Mouse (Mus musculus): ENCODE results near the gene Ncln. TPM values are rescaled to one million over a fixed set of nuclear protein-coding genes. Genes with fewer than 3 reads are reported as not detected.

Gene Ncln
- polyA plus RNA-seq, 1 experiment from 2014 or later: 39.4 TPM

GRCm38 (mm10) chr10:81491018-81491417 lies 5.2 kb downstream of the Ncln start:
- no peak for DNase-seq (ENCODE audit: low spot score)

GRCm38 (mm10) chr10:81489941-81490340 lies 6.3 kb downstream of the Ncln start:
- no peak for DNase-seq (ENCODE audit: low spot score)

GRCm38 (mm10) chr10:81488081-81488480 lies 8.1 kb downstream of the Ncln start:
- no peak for DNase-seq (ENCODE audit: low spot score)

GRCm38 (mm10) chr10:81486496-81486895 lies 9.7 kb downstream of the Ncln start:
- DNase-seq (ENCODE audit: low spot score): no peak

GRCm38 (mm10) chr10:81485479-81486018 lies 10.6 kb downstream of the Ncln start:
- no peak for DNase-seq (ENCODE audit: low spot score)

GRCm38 (mm10) chr10:81485060-81485449 lies 11.1 kb downstream of the Ncln start:
- DNase-seq (ENCODE audit: low spot score): peak; percentile 56

- no peak for DNase-seq (ENCODE audit: low spot score)
These were observed 11.6 kb downstream of the Ncln start for GRCm38 (mm10) chr10:81484441-81485059.

GRCm38 (mm10) chr10:81483983-81484382 lies 12.2 kb downstream of the Ncln start:
- DNase-seq (ENCODE audit: low spot score): peak; percentile 61

- peak; percentile 61 for DNase-seq (ENCODE audit: low spot score)
These were observed 13.7 kb downstream of the Ncln start, which contains the start of gene Celf5 for GRCm38 (mm10) chr10:81482533-81482889. TSS of gene Celf5 (minus strand) at chr10:81482709.

- no peak for DNase-seq (ENCODE audit: low spot score)
These were observed 14.3 kb downstream of the Ncln start for GRCm38 (mm10) chr10:81481605-81482532.

- DNase-seq (ENCODE audit: low spot score): no peak
These were observed 21.7 kb downstream of the Ncln start for GRCm38 (mm10) chr10:81474461-81474860.

- peak; percentile 75 for DNase-seq (ENCODE audit: low spot score)
These were observed 23.2 kb downstream of the Ncln start for GRCm38 (mm10) chr10:81473003-81473451.

GRCm38 (mm10) chr10:81472403-81473002 lies 23.7 kb downstream of the Ncln start:
- DNase-seq (ENCODE audit: low spot score): no peak

GRCm38 (mm10) chr10:81470454-81470853 lies 25.7 kb downstream of the Ncln start:
- DNase-seq (ENCODE audit: low spot score): peak; percentile 28

GRCm38 (mm10) chr10:81469253-81469652 lies 26.9 kb downstream of the Ncln start:
- DNase-seq (ENCODE audit: low spot score): no peak

- no peak for DNase-seq (ENCODE audit: low spot score)
These were observed 28.4 kb downstream of the Ncln start for GRCm38 (mm10) chr10:81467670-81468235.

GRCm38 (mm10) chr10:81466881-81467280 lies 29.3 kb downstream of the Ncln start:
- no peak for DNase-seq (ENCODE audit: low spot score)

- no peak for DNase-seq (ENCODE audit: low spot score)
These were observed 30.1 kb downstream of the Ncln start for GRCm38 (mm10) chr10:81466066-81466465.

GRCm38 (mm10) chr10:81465265-81465645 lies 30.9 kb downstream of the Ncln start:
- no peak for DNase-seq (ENCODE audit: low spot score)

GRCm38 (mm10) chr10:81464405-81465264 lies 31.6 kb downstream of the Ncln start:
- DNase-seq (ENCODE audit: low spot score): peak; percentile 35

Data from thymus, postnatal 0 days (tissue).